Mouse (Mus musculus) gastrocnemius, postnatal 36 days (tissue): Measurements from ENCODE around the gene Ifi205. TPM values are rescaled to one million over a fixed set of nuclear protein-coding genes. Genes with fewer than 3 reads are reported as not detected.
"Not testable (repeated sequence)": the region's sequence is repeated elsewhere in the genome, so short reads cannot be mapped to it uniquely, and the experiment has no call there.

Source experiments
- DNase-seq, 2 experiments: peaks; one replicate each; pipeline ENCODE4 v3.0.0; 2022
- intact Hi-C: fragments of 180-260 bp; cut with DNase I; formaldehyde crosslinking; loops from one replicate; pipeline ENCODE4 v1.15.1; 2025
- total RNA-seq, 2 experiments: library from RNA; stranded (reverse); gene quantifications; 2 replicates each; pipeline ENCODE4 v1.2.3; 2021

Gene Ifi205
- total RNA-seq, 2 experiments from 2014 or later, result 6.5 to 8.5 TPM

GRCm38 (mm10) chr1:173981038-173981437 is 50.6 kb downstream of the Ifi205 start:
- DNase-seq, intact Hi-C loops: not testable (repeated sequence)

- DNase-seq, result no peak
- intact Hi-C loops, result no loop called here
These were observed 54.0 kb downstream of the Ifi205 start for GRCm38 (mm10) chr1:173977622-173978021.

GRCm38 (mm10) chr1:173973111-173973510 is 58.5 kb downstream of the Ifi205 start:
- DNase-seq, result no peak
- intact Hi-C loops, result no loop called here

Other genes with a start within 250 kb of the Ifi205 start
- gene Ifi211, start 118.8 kb downstream of the Ifi205 start, total RNA-seq, result 1 to 10 TPM in 1 of 2 experiments, under 1 TPM in 1; 0.84 to 1.2 TPM
- 1 to 10 TPM; 2.7 to 5.2 TPM for gene Mndal, start 89.3 kb downstream of the Ifi205 start, total RNA-seq
- 1 to 10 TPM; 3.3 to 3.9 TPM for gene Ifi203, start 89.1 kb downstream of the Ifi205 start, total RNA-seq
- gene Ifi202b, start 49.1 kb downstream of the Ifi205 start, total RNA-seq, result not detected
- not detected for gene Olfr433, start 8.9 kb upstream of the Ifi205 start, total RNA-seq
- gene Olfr432, start 17.4 kb upstream of the Ifi205 start, total RNA-seq, result not detected
- gene Olfr430, start 34.8 kb upstream of the Ifi205 start, total RNA-seq, result not detected
- gene Olfr429, start 52.5 kb upstream of the Ifi205 start, total RNA-seq, result not detected
- not detected for gene Olfr427, start 65.1 kb upstream of the Ifi205 start, total RNA-seq
- not detected for gene Olfr231, start 89.4 kb upstream of the Ifi205 start, total RNA-seq
- gene Olfr424, start 99.7 kb upstream of the Ifi205 start, total RNA-seq, result not detected
- not detected for gene Olfr420, start 123.8 kb upstream of the Ifi205 start, total RNA-seq
- under 1 TPM; 0.15 to 0.18 TPM for gene Spta1, start 141.0 kb upstream of the Ifi205 start, total RNA-seq
- gene Olfr419, start 220.3 kb upstream of the Ifi205 start, total RNA-seq, result not detected